Mouse (Mus musculus): ENCODE results near the gene Cdca8. TPM values are rescaled to one million over a fixed set of nuclear protein-coding genes. Genes with fewer than 3 reads are reported as not detected.

Gene Cdca8
- total and polyA plus RNA-seq, 3 experiments, result 106 to 141 (median 129) TPM

DNA sequence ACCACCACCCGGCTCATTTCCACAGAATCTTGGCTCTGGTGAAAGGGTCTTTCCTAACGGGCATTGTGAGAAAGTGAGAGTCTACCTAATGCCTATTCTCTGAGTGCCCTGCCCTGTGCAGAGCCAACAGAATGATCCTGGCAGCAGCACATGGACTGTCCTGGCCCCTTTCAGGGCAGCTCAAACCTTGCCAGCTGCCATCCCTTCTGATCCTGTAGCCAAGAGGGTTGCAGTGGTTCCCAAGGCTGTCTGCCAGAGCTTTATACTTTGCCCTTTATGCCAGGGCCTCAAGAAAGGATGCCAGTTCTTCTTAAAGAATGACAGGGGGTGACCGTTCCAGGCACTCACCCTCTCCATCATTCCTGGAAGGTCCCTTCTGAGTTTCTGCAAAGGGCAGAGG is 10.4 kb upstream of the Cdca8 start:
- H3K27me3 ChIP-seq (ENCODE audit: insufficient read depth, low read length), result peaks cover 4% of the 10 kb centered on the region
- peaks cover 35% of the 10 kb centered on the region for H3K36me3 ChIP-seq (replicated peaks)
- ATAC-seq (ENCODE audit: extremely low read depth, insufficient number of reproducible peaks, low FRiP score, poor library complexity, severe bottlenecking) (no peak), DNase-seq (ENCODE audit: low spot score) (no peak)
- H3K4me3 ChIP-seq (ENCODE audit: low read depth, low read length), result no peak overlapping the region
- no peaks in the 10 kb centered on the region for H3K9me3 ChIP-seq (replicated peaks)
- no peak for TF ChIP-seq GATA1 (IDR thresholded peaks at IDR 0.05; ENCODE audit: borderline replicate concordance, low read length)
- TF ChIP-seq POLR2AphosphoS5 (IDR thresholded peaks at IDR 0.05; ENCODE audit: insufficient replicate concordance, low read depth, low read length), result no peak
- no peaks in the 10 kb centered on the region for H3K4me1 ChIP-seq (ENCODE audit: insufficient read depth, low read depth, low read length)

- DNase-seq (ENCODE audit: low spot score) (no peak), ATAC-seq (ENCODE audit: extremely low read depth, insufficient number of reproducible peaks, low FRiP score, poor library complexity, severe bottlenecking) (no peak)
- H3K27me3 ChIP-seq (ENCODE audit: insufficient read depth, low read length), result no peaks in the 10 kb centered on the region
- no peak for TF ChIP-seq GATA1 (IDR thresholded peaks at IDR 0.05; ENCODE audit: borderline replicate concordance, low read length)
- TF ChIP-seq POLR2AphosphoS5 (IDR thresholded peaks at IDR 0.05; ENCODE audit: insufficient replicate concordance, low read depth, low read length), result no peak
- no peak overlapping the region for H3K4me3 ChIP-seq (ENCODE audit: low read depth, low read length)
- no peaks in the 10 kb centered on the region for H3K9me3 ChIP-seq (replicated peaks)
- H3K4me1 ChIP-seq (ENCODE audit: insufficient read depth, low read depth, low read length), result peaks cover 13% of the 10 kb centered on the region
- peaks cover 76% of the 10 kb centered on the region for H3K36me3 ChIP-seq (replicated peaks)
Observed at GRCm38 (mm10) chr4:124944961-124945360, 5.8 kb upstream of the Cdca8 start.

DNA sequence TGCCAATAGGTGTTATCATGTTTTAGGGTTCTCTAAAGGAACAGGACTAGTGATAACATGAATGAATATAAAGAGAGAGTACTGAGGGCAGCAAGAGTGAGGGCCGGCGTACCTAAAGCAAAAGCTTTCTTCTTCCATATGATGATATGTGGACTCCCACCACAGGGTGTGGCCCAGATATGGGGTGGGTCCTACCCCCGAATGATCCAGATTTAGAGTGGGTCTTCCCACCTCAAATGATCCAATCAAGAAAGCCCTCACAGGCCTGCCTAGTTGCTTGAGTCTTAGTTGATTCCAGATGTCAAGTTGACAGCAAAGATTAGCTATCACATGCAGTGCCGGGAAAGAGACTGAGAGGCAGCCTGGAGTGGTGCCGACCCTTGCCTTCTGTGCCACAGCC is 4.7 kb upstream of the Cdca8 start:
- no peak overlapping the region for H3K4me3 ChIP-seq (ENCODE audit: low read depth, low read length)
- peaks cover 87% of the 10 kb centered on the region for H3K36me3 ChIP-seq (replicated peaks)
- DNase-seq (ENCODE audit: low spot score) (no peak), ATAC-seq (ENCODE audit: extremely low read depth, insufficient number of reproducible peaks, low FRiP score, poor library complexity, severe bottlenecking) (no peak)
- H3K9me3 ChIP-seq (replicated peaks), result no peaks in the 10 kb centered on the region
- peaks cover 14% of the 10 kb centered on the region for H3K4me1 ChIP-seq (ENCODE audit: insufficient read depth, low read depth, low read length)
- no peak for TF ChIP-seq POLR2AphosphoS5 (IDR thresholded peaks at IDR 0.05; ENCODE audit: insufficient replicate concordance, low read depth, low read length)
- H3K27me3 ChIP-seq (ENCODE audit: insufficient read depth, low read length), result no peaks in the 10 kb centered on the region

GRCm38 (mm10) chr4:124943022-124943421 is 3.9 kb upstream of the Cdca8 start:
- DNase-seq (ENCODE audit: low spot score), result peak; percentile 61
- Histone ChIP-seq H3K4me1 (ENCODE audit: insufficient read depth, low read depth, low read length) (peaks cover 22% of the 10 kb centered on the region), H3K27me3 (ENCODE audit: insufficient read depth, low read length) (no peaks in the 10 kb centered on the region), H3K4me3 (ENCODE audit: low read depth, low read length) (no peak overlapping the region), H3K36me3 (replicated peaks) (peaks cover 91% of the 10 kb centered on the region), H3K9me3 (replicated peaks) (no peaks in the 10 kb centered on the region)
- TF ChIP-seq POLR2AphosphoS5 (IDR thresholded peaks at IDR 0.05; ENCODE audit: insufficient replicate concordance, low read depth, low read length) (no peak), CTCF (IDR thresholded peaks at IDR 0.05; ENCODE audit: low read depth, low read length) (peak; percentile 88), GATA2 (IDR thresholded peaks at IDR 0.05; ENCODE audit: borderline replicate concordance, low read depth, low read length) (no peak), TAL1 (conservative IDR thresholded peaks at IDR 0.05; ENCODE audit: low read depth, low read length) (no peak), GATA1 (IDR thresholded peaks at IDR 0.05; ENCODE audit: borderline replicate concordance, low read length) (no peak)
- peak; percentile 41; the same call in 1 of the 2 replicates for ATAC-seq (ENCODE audit: extremely low read depth, insufficient number of reproducible peaks, low FRiP score, poor library complexity, severe bottlenecking)

GRCm38 (mm10) chr4:124936613-124937471 is 2.3 kb downstream of the Cdca8 start, which contains the start of gene 9930104L06Rik:
Gene 9930104L06Rik (plus strand): TSS chr4:124937048.
- peaks cover 28% of the 10 kb centered on the region for H3K4me1 ChIP-seq (ENCODE audit: insufficient read depth, low read depth, low read length)
- ATAC-seq (ENCODE audit: extremely low read depth, insufficient number of reproducible peaks, low FRiP score, poor library complexity, severe bottlenecking) (peak; percentile 99), DNase-seq (ENCODE audit: low spot score) (peak; percentile 96)
- peaks cover 45% of the 10 kb centered on the region for H3K36me3 ChIP-seq (replicated peaks)
- H3K27me3 ChIP-seq (ENCODE audit: insufficient read depth, low read length), result no peaks in the 10 kb centered on the region
- peak within 1 kb of the TSS; percentile 100 for H3K4me3 ChIP-seq (ENCODE audit: low read depth, low read length)
- TF ChIP-seq POLR2AphosphoS5 (IDR thresholded peaks at IDR 0.05; ENCODE audit: insufficient replicate concordance, low read depth, low read length) (no peak; the same call in 1 of the 2 replicates), GATA2 (IDR thresholded peaks at IDR 0.05; ENCODE audit: borderline replicate concordance, low read depth, low read length) (no peak), CTCF (IDR thresholded peaks at IDR 0.05; ENCODE audit: low read depth, low read length) (no peak), GATA1 (IDR thresholded peaks at IDR 0.05; ENCODE audit: borderline replicate concordance, low read length) (no peak), TAL1 (conservative IDR thresholded peaks at IDR 0.05; ENCODE audit: low read depth, low read length) (no peak)
- H3K9me3 ChIP-seq (replicated peaks), result no peaks in the 10 kb centered on the region

GRCm38 (mm10) chr4:124928102-124928501 is 11.0 kb downstream of the Cdca8 start:
- peaks cover 6% of the 10 kb centered on the region; the same call in 1 of the 2 replicates for H3K4me1 ChIP-seq (ENCODE audit: insufficient read depth, low read depth, low read length)
- DNase-seq (ENCODE audit: low spot score) (no peak), ATAC-seq (ENCODE audit: extremely low read depth, insufficient number of reproducible peaks, low FRiP score, poor library complexity, severe bottlenecking) (no peak)
- H3K4me3 ChIP-seq (ENCODE audit: low read depth, low read length), result no peak overlapping the region
- H3K36me3 ChIP-seq (replicated peaks), result peaks cover 83% of the 10 kb centered on the region
- H3K9me3 ChIP-seq (replicated peaks), result no peaks in the 10 kb centered on the region
- no peaks in the 10 kb centered on the region for H3K27me3 ChIP-seq (ENCODE audit: insufficient read depth, low read length)
- TF ChIP-seq POLR2AphosphoS5 (IDR thresholded peaks at IDR 0.05; ENCODE audit: insufficient replicate concordance, low read depth, low read length), result no peak
- TF ChIP-seq GATA1 (IDR thresholded peaks at IDR 0.05; ENCODE audit: borderline replicate concordance, low read length), result no peak
- TF ChIP-seq GATA2 (IDR thresholded peaks at IDR 0.05; ENCODE audit: borderline replicate concordance, low read depth, low read length), result no peak

Measured in G1E (cell line).